Mouse (Mus musculus) adrenal gland, postnatal 14 days (tissue): ENCODE results near the gene Bdkrb1. TPM values are rescaled to one million over a fixed set of nuclear protein-coding genes. Genes with fewer than 3 reads are reported as not detected.

Source experiments
- DNase-seq: peaks from one replicate; pipeline ENCODE4 v3.0.0; 2021; ENCODE audit warnings: mixed read lengths
- total RNA-seq: library from RNA; stranded (reverse); gene quantifications from 2 replicates; pipeline ENCODE4 v1.2.3, GENCODE M21; 2021

The Bdkrb1 gene
- total RNA-seq, 1 experiment from 2014 or later, result 0.26 TPM

GRCm38 (mm10) chr12:105599098-105599497, 3.8 kb upstream of the Bdkrb1 start:
- peak; percentile 28 for DNase-seq

DNA sequence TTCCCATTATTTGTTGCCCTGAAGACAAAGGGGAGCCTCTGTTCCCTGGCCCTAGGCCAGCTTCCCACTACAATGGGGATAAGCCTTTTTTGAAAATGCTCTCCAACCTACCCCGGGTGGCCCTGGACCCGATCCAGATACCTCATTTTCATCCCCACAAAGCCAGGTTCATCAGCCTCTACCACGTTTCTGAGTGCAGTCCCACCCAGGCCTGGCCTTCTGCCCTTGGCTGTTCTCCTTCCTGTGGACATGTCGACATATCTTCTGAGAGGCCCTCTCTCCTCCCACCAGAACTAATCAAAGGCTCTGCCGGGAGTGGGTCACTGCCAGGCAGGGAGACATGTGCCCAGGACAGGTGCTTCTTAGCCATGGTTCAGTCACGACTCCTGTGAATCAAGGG, 1.3 kb upstream of the Bdkrb1 start:
- DNase-seq, result no peak

- no peak for DNase-seq
Measured at GRCm38 (mm10) chr12:105603904-105604303, 1.0 kb downstream of the Bdkrb1 start.

- DNase-seq, result no peak
Measured at GRCm38 (mm10) chr12:105605212-105605611, 2.3 kb downstream of the Bdkrb1 start.

GRCm38 (mm10) chr12:105606881-105607280, 4.0 kb downstream of the Bdkrb1 start:
- DNase-seq, result no peak

DNA sequence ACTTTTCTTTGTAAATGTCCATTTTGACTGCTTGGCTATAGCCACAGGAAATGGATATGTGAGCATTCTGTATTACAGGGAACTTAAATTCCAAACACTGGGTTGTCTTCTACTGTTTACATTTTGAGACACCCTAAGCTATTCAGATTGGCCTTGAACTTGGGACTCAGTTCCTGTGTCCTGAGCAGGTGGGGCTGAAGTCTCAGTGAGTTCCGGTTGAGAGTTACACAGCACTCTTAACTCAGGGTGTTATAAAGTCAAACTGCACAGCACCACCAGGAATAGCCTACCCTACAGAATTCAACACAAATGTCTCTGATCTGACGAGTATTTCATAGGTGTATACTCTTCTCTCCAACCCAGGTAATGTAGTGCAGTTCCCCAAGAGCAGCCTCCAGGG, 8.2 kb downstream of the Bdkrb1 start:
- no peak for DNase-seq

- DNase-seq, result peak; percentile 75
Measured at GRCm38 (mm10) chr12:105611748-105612147, 8.9 kb downstream of the Bdkrb1 start.

GRCm38 (mm10) chr12:105613559-105613958, 10.7 kb downstream of the Bdkrb1 start:
- DNase-seq, result no peak

DNA sequence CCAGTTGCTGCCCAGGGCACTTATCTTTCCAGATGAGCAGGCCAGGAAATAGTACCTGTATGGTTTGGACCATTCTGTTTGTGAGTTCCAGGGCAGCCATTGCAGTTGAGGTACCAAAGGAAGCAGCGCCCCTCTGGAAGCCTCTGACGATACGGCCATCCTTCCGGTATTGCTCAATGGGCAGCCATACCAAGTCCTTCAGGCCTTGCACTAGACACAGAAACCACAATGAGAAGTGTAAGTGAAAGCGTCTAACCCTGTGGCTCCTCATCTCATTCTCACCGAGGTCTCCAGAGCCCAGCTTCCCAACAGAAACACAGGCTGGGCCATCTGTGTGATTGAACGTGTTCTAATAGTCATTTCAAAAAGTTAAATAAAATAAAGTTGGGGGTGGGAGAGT, 19.2 kb downstream of the Bdkrb1 start:
- DNase-seq, result peak; percentile 1

DNA sequence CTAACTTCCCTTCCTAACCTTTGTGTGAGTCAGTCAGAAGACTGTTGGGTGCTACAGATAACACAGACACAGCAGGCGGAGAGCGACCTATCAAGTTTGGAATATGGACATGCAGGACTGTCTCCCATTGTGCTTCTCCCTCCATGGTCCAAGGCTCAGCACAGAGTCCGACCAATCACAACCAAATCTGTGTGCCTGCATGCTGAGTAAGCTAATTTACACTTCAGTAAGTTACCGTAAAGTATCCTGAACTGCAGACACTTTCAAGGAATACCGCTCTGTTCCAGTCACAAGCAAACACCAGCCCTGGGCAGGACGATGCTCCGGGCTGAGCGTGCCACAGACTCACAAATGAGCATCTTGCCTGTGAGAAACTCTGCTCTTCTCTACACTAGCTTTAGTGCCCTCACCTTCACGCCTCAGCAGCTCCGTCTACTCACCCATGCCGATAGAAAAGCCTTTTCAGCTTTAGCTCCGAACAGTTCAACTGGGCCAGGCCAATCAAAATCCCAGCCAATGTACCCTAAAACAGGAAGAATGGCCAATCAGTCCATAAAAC, 20.2 kb downstream of the Bdkrb1 start:
- DNase-seq, result no peak

- DNase-seq, result no peak
Measured at GRCm38 (mm10) chr12:105625798-105626197, 22.9 kb downstream of the Bdkrb1 start.

DNA sequence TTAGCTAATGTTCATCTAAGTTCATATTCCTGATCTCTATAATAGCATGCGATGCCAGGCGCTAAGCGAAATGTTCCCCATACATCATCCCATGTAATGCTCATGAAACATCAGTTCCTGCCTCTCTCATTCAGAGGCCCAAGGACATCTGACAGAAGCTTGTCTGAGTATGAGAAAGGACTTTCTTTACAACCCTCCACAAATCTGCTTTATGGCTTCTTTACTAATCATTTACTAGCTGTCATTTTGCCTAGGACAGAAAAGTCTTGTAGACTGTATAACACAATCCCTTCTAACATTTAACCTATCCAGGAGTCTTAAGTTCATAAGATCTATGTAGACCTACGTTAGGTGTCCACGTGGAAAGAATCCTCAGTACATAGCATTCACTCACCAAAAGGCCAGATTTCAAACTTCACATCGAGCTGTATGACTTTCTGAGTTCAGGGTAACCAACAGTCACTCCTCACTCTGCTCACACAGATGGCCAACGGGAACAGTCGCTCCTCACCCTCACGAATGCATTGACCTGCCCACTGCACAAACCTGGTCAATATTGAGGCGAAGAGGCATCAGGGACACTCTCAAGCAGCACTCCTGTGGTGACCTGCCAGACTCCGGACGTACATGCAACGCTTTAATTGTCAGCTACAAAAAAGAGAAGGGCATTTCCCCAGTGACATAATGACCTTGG, 31.6 kb downstream of the Bdkrb1 start:
- DNase-seq, result no peak

- DNase-seq, result no peak
Measured at GRCm38 (mm10) chr12:105636551-105636950, 33.7 kb downstream of the Bdkrb1 start.

GRCm38 (mm10) chr12:105637554-105637953, 34.7 kb downstream of the Bdkrb1 start:
- no peak for DNase-seq

DNA sequence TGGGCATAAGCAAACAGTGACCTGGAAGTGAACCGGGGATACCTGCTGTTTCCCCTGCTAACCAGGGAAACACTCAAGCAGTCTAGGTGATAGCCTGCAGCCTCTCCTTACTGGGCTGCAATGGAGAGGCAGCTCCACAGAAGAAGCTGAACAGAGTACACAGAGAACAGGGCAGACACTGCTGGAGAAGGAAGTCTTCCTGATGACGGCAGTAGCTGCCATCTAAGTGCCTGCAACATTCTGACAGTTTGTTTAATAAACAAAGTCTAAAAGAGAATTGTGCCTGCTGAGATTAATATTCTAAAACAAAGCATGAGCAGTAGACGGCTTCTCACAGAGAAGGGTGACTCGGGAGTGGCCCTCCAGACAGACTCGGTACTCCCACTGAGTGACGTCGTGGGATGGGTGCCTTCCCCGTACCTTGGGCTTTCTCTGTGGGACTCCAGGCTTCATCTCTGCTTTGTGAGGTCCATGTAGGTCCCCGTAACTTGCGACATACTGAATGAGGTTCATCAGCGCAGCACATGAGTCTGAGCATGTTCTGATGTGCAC, 40.0 kb downstream of the Bdkrb1 start:
- no peak for DNase-seq

Other genes with a start within 250 kb of the Bdkrb1 start
- 4.9 and 5.7 TPM in 2 replicates for gene D430019H16Rik, start 149.2 kb upstream of the Bdkrb1 start, total RNA-seq
- gene Bdkrb2, start 39.9 kb upstream of the Bdkrb1 start, total RNA-seq, result 10.0 and 11.9 TPM in 2 replicates
- gene Gskip, start 81.7 kb downstream of the Bdkrb1 start, total RNA-seq, result 15.0 and 17.0 TPM in 2 replicates
- 27.7 and 29.6 TPM in 2 replicates for gene Atg2b, start 82.1 kb downstream of the Bdkrb1 start, total RNA-seq
- 0.26 TPM in 1 of 2 replicates, not detected in the other for gene Ak7, start 102.9 kb downstream of the Bdkrb1 start, total RNA-seq
- 188 and 189 TPM in 2 replicates for gene Papola, start 181.6 kb downstream of the Bdkrb1 start, total RNA-seq